Mouse (Mus musculus): ENCODE measurements around the gene Timd4.

GRCm38 (mm10) chr11:46842015-46842726, 31.6 kb downstream of the Timd4 start:
- TF ChIP-seq CHD2 (IDR thresholded peaks at IDR 0.05; ENCODE audit: low read depth, low read length) (no peak), ZC3H11A (IDR thresholded peaks at IDR 0.05; ENCODE audit: borderline replicate concordance, low read depth, low read length) (no peak), MAFK (IDR thresholded peaks at IDR 0.05; ENCODE audit: insufficient read depth, low read depth, low read length) (no peak)
